Mouse (Mus musculus) stomach, embryonic 16.5 days (tissue): ENCODE data around the gene Sh2d4b. TPM values are rescaled to one million over a fixed set of nuclear protein-coding genes. Genes with fewer than 3 reads are reported as not detected.
A peak's percentile ranks its signal among the peaks of the same experiment; 100 is the strongest.

ENCODE experiments used
- ATAC-seq: fragments of 200-750 bp; cut with Nextera tagmentation; 2 replicates; pipeline ENCODE4 v1.8.0; 2017; ENCODE audit warnings: moderate number of reproducible peaks, moderate TSS enrichment; ENCODE audit not compliant: insufficient read depth, low FRiP score
- H3K27ac ChIP-seq: fragments of 300-500 bp; sonication (generic); 2 replicates; pipeline ENCODE4 v1.5.1; 2014; ENCODE audit warnings: low read length
- H3K27me3 ChIP-seq: fragments of 300-500 bp; sonication (generic); 2 replicates; pipeline ENCODE4 v1.6.1; 2014; ENCODE audit warnings: low read length, control low read depth, mixed read lengths; ENCODE audit not compliant: control insufficient read depth, insufficient read depth
- H3K36me3 ChIP-seq: fragments of 300-500 bp; sonication (generic); 2 replicates; pipeline ENCODE4 v1.6.1; 2014; ENCODE audit warnings: low read length; ENCODE audit not compliant: control insufficient read depth, insufficient read depth
- H3K4me1 ChIP-seq: fragments of 300-500 bp; sonication (generic); 2 replicates; pipeline ENCODE4 v1.6.1; 2014; ENCODE audit warnings: low read length, control low read depth, mixed read lengths; ENCODE audit not compliant: control insufficient read depth, insufficient read depth
- H3K4me2 ChIP-seq: fragments of 300-500 bp; sonication (generic); 2 replicates; pipeline ENCODE4 v1.6.1; 2014; ENCODE audit warnings: low read depth, low read length, mixed read lengths
- H3K4me3 ChIP-seq: fragments of 300-500 bp; sonication (generic); replicated peaks from 2 replicates; pipeline ENCODE4 v1.5.1; 2014; ENCODE audit warnings: mild to moderate bottlenecking, low read length
- H3K9ac ChIP-seq: fragments of 300-500 bp; sonication (generic); 2 replicates; pipeline ENCODE4 v1.6.1; 2014; ENCODE audit warnings: low read length
- H3K9me3 ChIP-seq: fragments of 300-500 bp; sonication (generic); replicated peaks from 2 replicates; pipeline ENCODE4 v1.6.1; 2016; ENCODE audit warnings: low read length, control low read depth; ENCODE audit not compliant: control insufficient read depth
- WGBS: fragments of 180-500 bp; shearing (Covaris S2); extraction: QIAGEN DNeasy Blood & Tissue Kit; methylation state at CpG from one replicate; pipeline ENCODE4 v1.1.7; 2014; 5-methylcytosine and 5-hydroxymethylcytosine counted together
- polyA plus RNA-seq: library from polyadenylated mRNA; unstranded; fragments of >200 nt; fragmentation: Nextera tagmentation; extraction: Ambion mirVana; gene quantifications from 2 replicates; pipeline ENCODE4 v1.2.1, GENCODE M21; 2015

The Sh2d4b gene
- 0.35 and 0.41 TPM in 2 replicates for polyA plus RNA-seq

DNA sequence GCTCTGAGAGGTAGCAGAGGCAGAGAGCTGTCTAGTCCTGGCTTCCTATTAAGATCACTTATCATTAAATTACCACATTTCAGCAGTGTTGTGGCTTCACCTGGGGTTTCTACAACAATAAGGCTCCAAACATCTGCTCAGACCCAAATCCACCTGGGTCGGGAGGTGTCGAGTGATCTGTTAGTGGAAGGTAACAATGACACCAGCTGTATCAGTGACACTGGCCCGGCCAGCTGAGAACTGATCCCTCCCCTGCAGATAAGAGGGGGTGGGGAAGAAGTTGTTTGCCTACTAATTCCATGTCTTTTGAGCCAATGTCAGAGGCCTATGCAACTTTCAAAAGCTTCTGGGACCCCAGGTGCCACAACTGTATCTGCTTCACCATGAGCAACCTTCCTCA, at the start of gene Sh2d4b:
Gene Sh2d4b (minus strand): TSS at position 71 of the 400 bp plus-strand sequence.
- no peak within 1 kb of the TSS for H3K4me2 ChIP-seq
- H3K27ac ChIP-seq: no peak within 1 kb of the TSS
- no peaks in the 10 kb centered on the region for H3K36me3 ChIP-seq
- no peak within 1 kb of the TSS for H3K4me3 ChIP-seq
- no peak within 1 kb of the TSS for H3K9ac ChIP-seq
- WGBS: 47% methylated on average over 3 of the region's 3 CpGs
- no peaks in the 10 kb centered on the region for H3K9me3 ChIP-seq
- no peak for ATAC-seq
- peaks cover 6% of the 10 kb centered on the region for H3K4me1 ChIP-seq
- no peaks in the 10 kb centered on the region for H3K27me3 ChIP-seq

GRCm38 (mm10) chr14:40942429-40942828, 49.4 kb upstream of the Sh2d4b start:
- Histone ChIP-seq H3K27ac (no peak overlapping the region), H3K4me2 (no peak overlapping the region), H3K4me1 (0 out of 2 replicates have a peak, but pooled peaks cover 7% of the 10 kb centered on the region), H3K9ac (no peak overlapping the region), H3K9me3 (no peaks in the 10 kb centered on the region), H3K27me3 (no peaks in the 10 kb centered on the region), H3K36me3 (no peaks in the 10 kb centered on the region), H3K4me3 (no peak overlapping the region)
- WGBS: 83% methylated on average over 2 of the region's 2 CpGs
- ATAC-seq: no peak

GRCm38 (mm10) chr14:40938380-40938987, 45.4 kb upstream of the Sh2d4b start:
- Histone ChIP-seq H3K9me3 (no peaks in the 10 kb centered on the region), H3K36me3 (no peaks in the 10 kb centered on the region)
- ATAC-seq: no peak

DNA sequence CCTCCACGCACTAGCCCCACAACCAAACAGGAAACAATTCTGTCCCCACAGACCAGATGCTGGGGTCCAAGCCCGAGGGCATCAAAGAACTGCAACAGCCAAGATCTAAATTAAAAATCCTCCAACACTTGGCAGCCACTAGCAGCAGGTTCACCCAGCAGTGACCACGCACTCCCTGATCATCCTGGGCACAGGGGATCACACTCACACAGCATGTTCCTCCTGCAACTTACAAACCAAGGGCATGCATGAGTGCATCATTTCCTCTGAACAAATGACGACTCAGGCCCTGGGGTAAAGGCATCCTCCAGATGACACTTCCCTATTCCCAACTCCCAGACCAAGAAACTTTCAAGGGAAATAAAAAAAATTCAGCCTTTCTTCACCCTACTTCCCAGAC, 44.0 kb upstream of the Sh2d4b start:
- ATAC-seq: no peak
- Histone ChIP-seq H3K9ac (no peak overlapping the region), H3K27ac (no peak overlapping the region), H3K4me1 (peaks cover 25% of the 10 kb centered on the region), H3K4me3 (no peak overlapping the region), H3K9me3 (no peaks in the 10 kb centered on the region), H3K36me3 (no peaks in the 10 kb centered on the region), H3K4me2 (no peak overlapping the region), H3K27me3 (no peaks in the 10 kb centered on the region)
- WGBS: 77% methylated on average over 4 of the region's 4 CpGs

More at GRCm38 (mm10) chr14:40938380-40938987, 45.4 kb upstream of the Sh2d4b start:
- H3K27ac ChIP-seq: no peak overlapping the region
- no peak overlapping the region for H3K4me3 ChIP-seq
- H3K4me1 ChIP-seq: peaks cover 22% of the 10 kb centered on the region
- WGBS: 86% methylated on average over 11 of the region's 11 CpGs
- no peaks in the 10 kb centered on the region for H3K27me3 ChIP-seq
- no peak overlapping the region for H3K9ac ChIP-seq
- no peak overlapping the region for H3K4me2 ChIP-seq

GRCm38 (mm10) chr14:40935481-40935880, 42.4 kb upstream of the Sh2d4b start:
- no peaks in the 10 kb centered on the region for H3K9me3 ChIP-seq

GRCm38 (mm10) chr14:40935054-40935453, 42.0 kb upstream of the Sh2d4b start:
- 83% methylated on average over 2 of the region's 2 CpGs for WGBS
- Histone ChIP-seq H3K27me3 (no peaks in the 10 kb centered on the region), H3K4me1 (peaks cover 42% of the 10 kb centered on the region), H3K9me3 (no peaks in the 10 kb centered on the region), H3K36me3 (no peaks in the 10 kb centered on the region), H3K4me3 (no peak overlapping the region), H3K9ac (no peak overlapping the region), H3K27ac (peak overlapping the region; percentile 23; the same call in 1 of the 2 replicates), H3K4me2 (no peak overlapping the region)
- no peak for ATAC-seq

More at GRCm38 (mm10) chr14:40935481-40935880, 42.4 kb upstream of the Sh2d4b start:
- Histone ChIP-seq H3K4me2 (no peak overlapping the region), H3K4me1 (peaks cover 41% of the 10 kb centered on the region), H3K36me3 (no peaks in the 10 kb centered on the region), H3K27ac (no peak overlapping the region), H3K9ac (no peak overlapping the region), H3K27me3 (no peaks in the 10 kb centered on the region), H3K4me3 (no peak overlapping the region)
- 85% methylated on average over 1 of the region's 1 CpGs for WGBS
- no peak for ATAC-seq

DNA sequence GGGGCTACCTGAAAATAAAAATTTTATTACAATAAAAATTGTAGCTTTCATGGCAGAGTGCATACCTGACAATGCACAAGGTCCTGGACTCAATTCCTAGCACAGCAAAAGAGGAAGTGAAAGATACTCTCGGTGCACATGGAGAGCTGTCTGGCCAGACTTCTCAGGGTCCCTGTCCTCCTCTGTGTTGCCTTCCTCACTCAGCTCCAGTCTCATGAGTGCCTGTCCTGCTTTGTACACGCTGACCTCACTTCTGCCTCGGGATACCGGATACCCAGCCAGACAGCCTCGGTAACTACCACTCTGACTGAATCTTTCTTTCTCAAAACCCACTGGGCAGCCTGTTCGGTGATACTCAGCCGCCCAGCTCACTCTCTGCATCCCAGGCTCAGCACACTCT, 40.3 kb upstream of the Sh2d4b start:
- peaks cover 51% of the 10 kb centered on the region for H3K4me1 ChIP-seq
- no peaks in the 10 kb centered on the region for H3K27me3 ChIP-seq
- no peak overlapping the region for H3K4me3 ChIP-seq
- no peak for ATAC-seq
- no peak overlapping the region for H3K4me2 ChIP-seq
- H3K9me3 ChIP-seq: no peaks in the 10 kb centered on the region
- H3K27ac ChIP-seq: no peak overlapping the region
- no peaks in the 10 kb centered on the region for H3K36me3 ChIP-seq
- 73% methylated on average over 7 of the region's 7 CpGs for WGBS
- no peak overlapping the region for H3K9ac ChIP-seq

DNA sequence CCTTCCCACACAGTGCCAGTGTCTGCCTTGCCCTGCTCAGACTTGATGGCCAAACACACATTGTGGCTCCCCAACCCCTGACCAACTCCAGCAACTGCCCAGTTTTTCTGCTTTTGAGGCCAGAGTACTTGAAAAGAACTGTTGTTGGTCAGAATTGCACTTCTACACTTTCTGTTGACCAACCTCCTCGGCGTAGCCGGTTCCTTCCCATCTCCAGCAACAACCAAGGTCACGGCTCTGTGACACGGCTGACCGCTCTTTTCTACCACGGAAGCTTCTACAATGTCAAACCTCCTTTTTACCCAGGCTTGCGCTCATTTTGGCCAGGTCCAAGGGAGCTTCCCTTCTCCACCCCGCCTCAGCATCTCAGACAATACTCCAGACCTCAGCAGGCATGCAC, 39.2 kb upstream of the Sh2d4b start:
- WGBS: 85% methylated on average over 9 of the region's 9 CpGs

GRCm38 (mm10) chr14:40931115-40931829, 38.2 kb upstream of the Sh2d4b start:
- ATAC-seq: no peak
- Histone ChIP-seq H3K27me3 (no peaks in the 10 kb centered on the region), H3K4me1 (peaks cover 58% of the 10 kb centered on the region), H3K27ac (peak overlapping the region; percentile 61), H3K9ac (no peak overlapping the region), H3K36me3 (no peaks in the 10 kb centered on the region), H3K9me3 (no peaks in the 10 kb centered on the region), H3K4me3 (no peak overlapping the region), H3K4me2 (no peak overlapping the region)
- 53% methylated on average over 3 of the region's 3 CpGs for WGBS

More for the DNA sequence above, 39.2 kb upstream of the Sh2d4b start:
- no peak overlapping the region for H3K4me3 ChIP-seq
- H3K4me1 ChIP-seq: peaks cover 58% of the 10 kb centered on the region
- H3K27ac ChIP-seq: no peak overlapping the region
- no peak for ATAC-seq
- no peak overlapping the region for H3K9ac ChIP-seq
- no peaks in the 10 kb centered on the region for H3K36me3 ChIP-seq
- no peaks in the 10 kb centered on the region for H3K9me3 ChIP-seq
- no peaks in the 10 kb centered on the region for H3K27me3 ChIP-seq
- no peak overlapping the region for H3K4me2 ChIP-seq
